Mouse (Mus musculus): ENCODE data around the gene Ltbp3. TPM values are rescaled to one million over a fixed set of nuclear protein-coding genes. Genes with fewer than 3 reads are reported as not detected.
"Not testable (repeated sequence)": the region's sequence is repeated elsewhere in the genome, so short reads cannot be mapped to it uniquely, and the experiment has no call there.

Ltbp3 gene
- polyA plus RNA-seq, 1 experiment from 2014 or later: 35.2 TPM

- no peak for ATAC-seq (ENCODE audit: insufficient number of reproducible peaks, insufficient read depth, low FRiP score, low read depth)
- Histone ChIP-seq H3K36me3 (ENCODE audit: control insufficient read depth, insufficient read depth, low read length) (no peaks in the 10 kb centered on the region), H3K4me2 (replicated peaks; ENCODE audit: low read depth, low read length) (no peak overlapping the region), H3K27me3 (ENCODE audit: control insufficient read depth, insufficient read depth, low read length) (no peaks in the 10 kb centered on the region), H3K27ac (ENCODE audit: low read length) (no peak overlapping the region), H3K9me3 (ENCODE audit: control insufficient read depth, low read depth, low read length) (no peaks in the 10 kb centered on the region), H3K4me1 (ENCODE audit: control insufficient read depth, insufficient read depth, low read length) (no peaks in the 10 kb centered on the region), H3K9ac (replicated peaks; ENCODE audit: low read depth, low read length) (no peak overlapping the region), H3K4me3 (ENCODE audit: low read depth, low read length) (no peak overlapping the region)
- 83% methylated on average over 7 of the region's 7 CpGs for WGBS
Observed at GRCm38 (mm10) chr19:5787920-5788319, 47.2 kb downstream of the Ltbp3 start.

- no peaks in the 10 kb centered on the region for H3K9me3 ChIP-seq (ENCODE audit: control insufficient read depth, low read depth, low read length)
- no peaks in the 10 kb centered on the region for H3K27me3 ChIP-seq (ENCODE audit: control insufficient read depth, insufficient read depth, low read length)
- no peaks in the 10 kb centered on the region for H3K36me3 ChIP-seq (ENCODE audit: control insufficient read depth, insufficient read depth, low read length)
- no peak overlapping the region for H3K4me2 ChIP-seq (replicated peaks; ENCODE audit: low read depth, low read length)
- H3K9ac ChIP-seq (replicated peaks; ENCODE audit: low read depth, low read length): no peak overlapping the region
- ATAC-seq (ENCODE audit: insufficient number of reproducible peaks, insufficient read depth, low FRiP score, low read depth): no peak
- no peaks in the 10 kb centered on the region for H3K4me1 ChIP-seq (ENCODE audit: control insufficient read depth, insufficient read depth, low read length)
- H3K4me3 ChIP-seq (ENCODE audit: low read depth, low read length): no peak overlapping the region
- H3K27ac ChIP-seq (ENCODE audit: low read length): no peak overlapping the region
- WGBS: 85% methylated on average over 7 of the region's 7 CpGs
Observed at GRCm38 (mm10) chr19:5788620-5789019, 47.9 kb downstream of the Ltbp3 start.

GRCm38 (mm10) chr19:5789066-5789465 lies 48.4 kb downstream of the Ltbp3 start:
- H3K27ac ChIP-seq (ENCODE audit: low read length): no peak overlapping the region
- 77% methylated on average over 5 of the region's 5 CpGs for WGBS
- no peak overlapping the region for H3K4me2 ChIP-seq (replicated peaks; ENCODE audit: low read depth, low read length)
- no peak overlapping the region for H3K4me3 ChIP-seq (ENCODE audit: low read depth, low read length)
- no peaks in the 10 kb centered on the region for H3K36me3 ChIP-seq (ENCODE audit: control insufficient read depth, insufficient read depth, low read length)
- no peak for ATAC-seq (ENCODE audit: insufficient number of reproducible peaks, insufficient read depth, low FRiP score, low read depth)
- H3K9ac ChIP-seq (replicated peaks; ENCODE audit: low read depth, low read length): no peak overlapping the region
- H3K4me1 ChIP-seq (ENCODE audit: control insufficient read depth, insufficient read depth, low read length): no peaks in the 10 kb centered on the region
- H3K27me3 ChIP-seq (ENCODE audit: control insufficient read depth, insufficient read depth, low read length): no peaks in the 10 kb centered on the region
- H3K9me3 ChIP-seq (ENCODE audit: control insufficient read depth, low read depth, low read length): no peaks in the 10 kb centered on the region

- 75% methylated on average over 4 of the region's 4 CpGs for WGBS
- Histone ChIP-seq H3K27me3 (ENCODE audit: control insufficient read depth, insufficient read depth, low read length) (no peaks in the 10 kb centered on the region), H3K4me3 (ENCODE audit: low read depth, low read length) (no peak overlapping the region), H3K27ac (ENCODE audit: low read length) (no peak overlapping the region), H3K36me3 (ENCODE audit: control insufficient read depth, insufficient read depth, low read length) (peaks cover 17% of the 10 kb centered on the region), H3K4me2 (replicated peaks; ENCODE audit: low read depth, low read length) (no peak overlapping the region), H3K9me3 (ENCODE audit: control insufficient read depth, low read depth, low read length) (no peaks in the 10 kb centered on the region), H3K4me1 (ENCODE audit: control insufficient read depth, insufficient read depth, low read length) (peaks cover 6% of the 10 kb centered on the region), H3K9ac (replicated peaks; ENCODE audit: low read depth, low read length) (no peak overlapping the region)
- ATAC-seq (ENCODE audit: insufficient number of reproducible peaks, insufficient read depth, low FRiP score, low read depth): no peak
Observed at GRCm38 (mm10) chr19:5791329-5791728, 50.6 kb downstream of the Ltbp3 start.

GRCm38 (mm10) chr19:5793116-5793515 lies 52.4 kb downstream of the Ltbp3 start:
- Histone ChIP-seq H3K27me3 (ENCODE audit: control insufficient read depth, insufficient read depth, low read length) (no peaks in the 10 kb centered on the region), H3K4me2 (replicated peaks; ENCODE audit: low read depth, low read length) (no peak overlapping the region), H3K9ac (replicated peaks; ENCODE audit: low read depth, low read length) (no peak overlapping the region), H3K4me1 (ENCODE audit: control insufficient read depth, insufficient read depth, low read length) (peaks cover 17% of the 10 kb centered on the region), H3K9me3 (ENCODE audit: control insufficient read depth, low read depth, low read length) (no peaks in the 10 kb centered on the region), H3K4me3 (ENCODE audit: low read depth, low read length) (no peak overlapping the region), H3K36me3 (ENCODE audit: control insufficient read depth, insufficient read depth, low read length) (peaks cover 35% of the 10 kb centered on the region), H3K27ac (ENCODE audit: low read length) (no peak overlapping the region)
- peak; percentile 72 for ATAC-seq (ENCODE audit: insufficient number of reproducible peaks, insufficient read depth, low FRiP score, low read depth)
- 3% methylated on average over 2 of the region's 2 CpGs for WGBS

- H3K36me3 ChIP-seq (ENCODE audit: control insufficient read depth, insufficient read depth, low read length): peaks cover 43% of the 10 kb centered on the region
- H3K9me3 ChIP-seq (ENCODE audit: control insufficient read depth, low read depth, low read length): not testable (repeated sequence)
Observed at GRCm38 (mm10) chr19:5793917-5794770, 53.4 kb downstream of the Ltbp3 start.

GRCm38 (mm10) chr19:5794771-5795576 lies 54.3 kb downstream of the Ltbp3 start:
- H3K27me3 ChIP-seq (ENCODE audit: control insufficient read depth, insufficient read depth, low read length): no peaks in the 10 kb centered on the region
- H3K4me3 ChIP-seq (ENCODE audit: low read depth, low read length): no peak overlapping the region
- 33% methylated on average over 5 of the region's 5 CpGs for WGBS
- H3K27ac ChIP-seq (ENCODE audit: low read length): peak overlapping the region; percentile 44; the same call in 1 of the 2 replicates
- peaks cover 49% of the 10 kb centered on the region for H3K36me3 ChIP-seq (ENCODE audit: control insufficient read depth, insufficient read depth, low read length)
- H3K9ac ChIP-seq (replicated peaks; ENCODE audit: low read depth, low read length): no peak overlapping the region
- H3K9me3 ChIP-seq (ENCODE audit: control insufficient read depth, low read depth, low read length): no peaks in the 10 kb centered on the region
- peak; percentile 38; the same call in 1 of the 2 replicates for ATAC-seq (ENCODE audit: insufficient number of reproducible peaks, insufficient read depth, low FRiP score, low read depth)
- H3K4me2 ChIP-seq (replicated peaks; ENCODE audit: low read depth, low read length): no peak overlapping the region
- peaks cover 17% of the 10 kb centered on the region for H3K4me1 ChIP-seq (ENCODE audit: control insufficient read depth, insufficient read depth, low read length)

More at GRCm38 (mm10) chr19:5793917-5794770, 53.4 kb downstream of the Ltbp3 start:
- H3K9ac ChIP-seq (replicated peaks; ENCODE audit: low read depth, low read length); H3K4me2 ChIP-seq (replicated peaks; ENCODE audit: low read depth, low read length); H3K27me3 ChIP-seq (ENCODE audit: control insufficient read depth, insufficient read depth, low read length); H3K4me3 ChIP-seq (ENCODE audit: low read depth, low read length): not testable (repeated sequence)
- H3K4me1 ChIP-seq (ENCODE audit: control insufficient read depth, insufficient read depth, low read length): peaks cover 17% of the 10 kb centered on the region
- WGBS: 27% methylated on average over 7 of the region's 7 CpGs
- peak overlapping the region; percentile 17; the same call in 1 of the 2 replicates for H3K27ac ChIP-seq (ENCODE audit: low read length)
- ATAC-seq (ENCODE audit: insufficient number of reproducible peaks, insufficient read depth, low FRiP score, low read depth): peak; percentile 34; the same call in 1 of the 2 replicates

Measured in stomach, embryonic 14.5 days (tissue).